Mouse (Mus musculus) MN1 (cell line): ENCODE measurements around the gene Gorasp2.

Experiments used
- DNase-seq: peaks from one replicate; pipeline ENCODE4 v3.0.0-alpha.2; 2016; ENCODE audit warnings: low spot score

Gene Gorasp2

DNA sequence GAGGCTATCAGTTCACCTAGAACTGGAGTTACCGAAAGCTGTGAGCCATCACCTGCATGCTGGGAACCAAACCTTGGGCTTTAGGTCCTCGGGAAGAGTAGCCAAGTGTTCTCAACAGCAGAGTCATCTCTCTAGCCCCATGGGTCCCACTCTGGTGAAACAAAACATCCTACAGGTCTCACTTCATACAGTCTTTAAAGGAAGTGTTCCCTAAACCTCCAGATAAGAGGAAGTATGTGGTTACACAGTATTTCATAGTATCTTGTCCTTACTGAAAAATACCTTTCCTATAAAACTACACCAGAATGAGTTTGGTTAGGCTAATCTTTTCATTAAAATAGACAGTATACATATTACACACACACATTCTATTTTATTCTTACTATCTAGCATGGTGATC is 81.2 kb downstream of the Gorasp2 start:
- no peak for DNase-seq

DNA sequence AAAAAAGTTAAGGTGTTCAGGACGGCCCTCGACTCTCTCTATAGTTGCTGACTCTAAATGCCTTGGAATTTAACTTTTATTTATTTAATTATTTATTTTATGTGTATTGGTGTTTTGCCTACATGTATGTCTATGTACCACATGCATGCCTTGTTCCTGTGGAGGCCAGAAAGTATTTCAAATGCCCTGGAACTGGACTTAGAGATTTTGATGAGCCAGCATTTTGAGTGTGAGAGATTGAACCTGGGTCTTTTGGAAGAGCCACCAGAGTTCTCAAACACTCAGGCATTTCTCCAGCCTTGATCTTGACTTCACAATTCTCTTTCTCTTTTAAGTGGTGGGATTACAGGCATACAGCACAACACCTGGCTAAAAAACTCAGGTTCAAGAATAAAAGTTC is 90.3 kb downstream of the Gorasp2 start:
- DNase-seq = no peak

GRCm38 (mm10) chr2:70752149-70752548 is 90.8 kb downstream of the Gorasp2 start:
- no peak for DNase-seq
